Mouse (Mus musculus): ENCODE data around the gene Rcan1. TPM values are rescaled to one million over a fixed set of nuclear protein-coding genes. Genes with fewer than 3 reads are reported as not detected.

Rcan1 gene
- total RNA-seq, 2 experiments from 2014 or later = 48.8 to 97.8 TPM

DNA sequence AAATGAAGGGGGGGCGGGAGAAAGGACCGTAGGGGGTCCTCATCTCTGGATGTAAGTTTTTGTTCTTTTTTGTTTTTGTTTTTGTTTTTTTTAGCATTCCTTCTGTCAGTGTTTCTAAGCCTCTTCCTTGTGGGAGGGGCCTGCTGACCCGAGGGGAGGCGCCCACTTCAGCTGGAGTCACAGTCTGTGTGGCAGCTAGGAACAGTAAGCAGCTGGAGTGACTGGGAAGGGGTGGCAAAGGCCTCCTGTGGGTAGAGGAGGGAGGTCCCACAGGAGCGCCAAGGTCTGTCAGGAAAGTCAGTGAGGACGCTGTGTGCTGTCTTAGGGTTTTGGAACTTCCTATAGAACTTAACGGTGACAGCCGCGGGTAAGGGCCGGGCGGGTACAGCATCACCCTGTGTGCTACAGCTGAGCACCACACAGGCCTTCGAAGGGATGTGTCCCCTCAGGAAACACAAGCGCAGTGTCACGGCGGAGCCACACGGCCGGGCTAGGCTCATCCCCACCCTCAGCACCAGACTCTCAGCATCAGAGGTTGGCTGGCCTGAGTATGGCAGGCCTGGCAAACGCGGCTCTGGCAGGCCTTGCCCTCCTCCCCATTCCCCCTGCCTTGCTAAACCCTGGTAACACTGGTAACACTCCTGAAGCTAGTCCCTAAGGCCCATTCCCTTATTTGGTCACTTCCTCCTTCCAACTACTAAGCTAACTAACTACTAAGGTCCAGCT is 58.5 kb downstream of the Rcan1 start:
- no peak for DNase-seq (ENCODE audit: low spot score)
- intact Hi-C loops (cut with DNase I) = no loop called here

DNA sequence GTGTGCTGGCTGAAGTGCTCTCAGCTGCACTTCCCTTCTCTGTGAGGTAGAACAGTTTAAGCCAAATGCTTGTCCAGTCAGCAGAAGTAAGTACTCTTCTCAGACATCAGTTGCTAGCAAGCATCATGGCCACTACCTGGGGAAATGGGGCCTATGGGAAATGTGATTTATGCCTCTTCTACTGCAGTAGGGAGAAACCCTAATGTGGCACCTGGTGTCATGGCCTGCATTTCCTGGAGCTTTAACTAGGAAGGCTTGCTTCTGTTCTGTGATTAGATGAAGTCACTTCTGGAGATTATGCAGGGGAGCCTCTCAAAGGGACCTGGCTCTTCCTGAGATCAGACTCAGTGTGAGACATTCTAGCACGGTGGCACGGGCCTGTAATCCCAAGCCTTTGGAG is 60.3 kb downstream of the Rcan1 start:
- DNase-seq (ENCODE audit: low spot score) = no peak
- intact Hi-C loops (cut with DNase I) = no loop called here

DNA sequence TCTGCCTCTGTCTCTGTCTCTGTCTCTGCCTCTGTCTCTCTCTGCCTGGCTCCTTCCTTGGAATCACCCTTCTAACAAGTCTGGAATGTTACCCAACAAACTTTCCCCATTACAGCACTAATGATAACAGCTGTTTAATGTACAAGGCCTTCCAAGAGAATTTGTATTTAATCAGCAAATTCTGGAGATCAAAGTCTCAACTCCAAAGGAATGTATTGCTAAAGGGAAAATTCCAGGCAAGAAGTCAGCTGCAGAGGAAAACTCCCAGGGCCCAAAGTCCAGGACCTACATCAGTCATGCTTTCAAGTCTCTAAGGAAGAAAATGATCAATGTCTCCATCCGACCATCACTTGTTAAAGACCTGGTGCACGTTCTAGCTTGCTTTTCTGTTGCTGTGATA is 62.8 kb downstream of the Rcan1 start:
- DNase-seq (ENCODE audit: low spot score) = no peak
- intact Hi-C loops (cut with DNase I) = no loop called here

DNA sequence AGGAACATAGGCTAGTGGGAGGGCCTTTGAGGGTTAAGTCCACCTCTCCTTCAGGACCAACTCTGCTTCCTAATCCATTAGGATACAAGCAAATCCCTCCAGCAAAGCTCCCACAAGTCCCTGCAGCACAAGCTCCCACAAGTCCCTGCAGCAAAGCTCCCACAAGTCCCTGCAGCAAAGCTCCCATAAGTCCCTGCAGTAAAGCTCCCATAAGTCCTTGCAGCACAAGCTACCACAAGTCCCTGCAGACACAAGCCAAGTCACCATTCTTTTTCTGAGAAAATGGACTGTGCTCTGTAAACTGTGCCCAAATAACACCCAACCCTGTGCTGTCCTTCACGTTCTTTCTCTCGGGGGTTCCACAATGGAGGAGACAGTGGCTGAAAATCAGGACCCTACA is 66.5 kb downstream of the Rcan1 start:
- intact Hi-C loops (cut with DNase I) = no loop called here
- DNase-seq (ENCODE audit: low spot score) = no peak

DNA sequence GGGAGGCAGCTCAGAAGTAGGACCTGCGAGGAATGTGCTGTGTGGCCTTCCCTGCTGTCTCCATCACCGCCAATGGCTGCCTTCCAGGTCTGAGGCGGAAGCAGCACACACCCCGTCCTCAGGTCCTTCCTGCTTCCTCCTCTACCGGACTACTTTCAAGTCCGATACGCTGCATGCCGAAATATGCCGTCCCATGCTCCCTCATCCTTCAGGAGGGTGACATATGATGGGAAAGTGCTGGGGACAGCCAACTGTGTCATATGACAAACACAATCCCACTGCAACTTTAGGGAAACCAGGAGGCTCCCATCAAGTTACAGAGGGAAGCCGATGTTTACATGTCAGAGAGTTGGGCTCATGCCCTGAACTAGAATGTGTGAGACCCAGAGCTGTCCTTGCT is 67.6 kb downstream of the Rcan1 start:
- DNase-seq (ENCODE audit: low spot score) = no peak
- intact Hi-C loops (cut with DNase I) = loop anchor here (2.0 kb wide), 2 partner anchors 24 to 42 kb away; no protein-coding TSS in a partner anchor

DNA sequence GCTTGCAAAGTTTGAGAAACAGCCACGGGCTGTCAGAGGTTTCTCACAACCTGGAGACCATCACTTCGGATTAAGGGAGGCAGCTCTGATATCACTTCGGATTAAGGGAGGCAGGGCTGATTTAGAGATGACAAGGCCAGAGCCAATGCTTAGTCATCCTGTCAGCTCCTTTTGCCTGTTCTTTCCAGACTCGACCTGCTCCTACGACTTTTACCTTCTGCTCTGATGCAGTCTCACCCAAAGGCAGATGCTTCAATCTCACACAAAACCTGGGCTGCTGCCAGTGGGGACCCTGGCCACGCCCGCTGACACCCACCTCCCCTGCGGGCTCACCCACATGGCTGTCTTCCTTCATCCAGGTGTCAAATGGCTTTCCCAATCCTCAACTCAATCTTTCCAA is 68.5 kb downstream of the Rcan1 start:
- intact Hi-C loops (cut with DNase I) = loop anchor here (2.0 kb wide), 2 partner anchors 25 to 43 kb away; no protein-coding TSS in a partner anchor
- no peak for DNase-seq (ENCODE audit: low spot score)

DNA sequence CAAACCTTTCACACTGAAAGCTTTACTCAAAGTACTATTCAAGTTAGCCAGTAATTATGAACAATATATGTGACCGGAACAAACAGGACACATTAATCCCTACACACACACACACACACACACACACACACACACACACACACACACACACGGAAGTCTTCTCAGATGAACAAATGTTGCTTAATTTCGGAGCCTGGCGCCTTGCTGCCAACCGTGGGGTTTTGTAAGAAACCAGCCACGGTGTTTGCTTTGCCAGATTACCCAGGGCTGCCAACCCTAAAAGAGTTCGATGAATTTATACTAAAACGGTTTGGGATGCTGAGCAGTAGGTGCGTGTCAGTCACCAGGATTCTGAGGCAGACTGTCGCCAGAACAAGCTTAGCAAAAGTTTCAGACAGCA is 69.5 kb downstream of the Rcan1 start:
- intact Hi-C loops (cut with DNase I) = no loop called here
- no peak for DNase-seq (ENCODE audit: low spot score)

DNA sequence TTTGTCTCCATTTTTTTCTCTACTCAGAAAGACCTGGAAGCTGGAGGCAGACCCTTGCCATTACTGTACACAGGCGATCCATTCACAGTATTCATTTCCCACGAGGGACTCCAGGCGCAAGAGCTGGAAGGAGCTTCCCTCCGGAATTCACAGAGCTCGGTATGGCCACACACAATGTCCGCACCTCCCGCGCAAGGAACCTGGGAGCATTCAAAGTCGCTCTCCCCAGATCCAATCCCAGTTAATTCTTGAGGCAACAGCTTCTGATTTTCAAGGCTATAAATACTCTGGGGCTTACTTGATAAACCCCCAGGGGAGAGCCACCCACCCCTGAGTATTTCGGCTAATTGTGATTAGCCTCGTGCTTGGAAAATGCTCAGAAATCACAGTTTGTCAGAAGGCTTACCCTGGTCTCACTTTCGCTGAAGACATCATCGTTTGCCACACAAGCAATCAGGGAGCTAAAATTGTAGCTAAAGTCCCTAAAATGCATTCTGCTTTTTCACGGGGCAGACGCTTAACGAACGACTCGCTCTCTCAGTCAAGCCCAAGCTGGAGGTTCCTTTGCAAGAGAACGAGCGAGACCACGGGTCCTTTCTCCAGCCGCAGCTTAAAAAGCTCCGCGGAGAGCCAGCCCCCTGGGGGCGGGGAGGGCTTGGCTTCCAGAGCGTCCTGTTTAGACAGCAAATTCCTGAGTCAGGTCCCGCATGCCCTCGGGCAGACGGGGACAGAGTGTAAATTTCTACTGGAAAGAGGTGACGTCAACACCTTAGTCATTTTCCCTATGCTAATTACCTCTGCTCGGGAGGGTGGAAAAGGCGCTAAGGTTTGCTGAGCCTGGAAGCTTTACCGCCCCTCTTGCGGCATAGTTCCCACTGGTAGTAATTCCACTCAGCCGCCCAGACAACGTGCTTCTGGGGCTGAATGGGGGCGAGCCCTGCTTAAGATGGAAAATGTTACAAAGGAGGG is 70.9 kb downstream of the Rcan1 start:
- intact Hi-C loops (cut with DNase I) = no loop called here
- peak; percentile 82 for DNase-seq (ENCODE audit: low spot score)

DNA sequence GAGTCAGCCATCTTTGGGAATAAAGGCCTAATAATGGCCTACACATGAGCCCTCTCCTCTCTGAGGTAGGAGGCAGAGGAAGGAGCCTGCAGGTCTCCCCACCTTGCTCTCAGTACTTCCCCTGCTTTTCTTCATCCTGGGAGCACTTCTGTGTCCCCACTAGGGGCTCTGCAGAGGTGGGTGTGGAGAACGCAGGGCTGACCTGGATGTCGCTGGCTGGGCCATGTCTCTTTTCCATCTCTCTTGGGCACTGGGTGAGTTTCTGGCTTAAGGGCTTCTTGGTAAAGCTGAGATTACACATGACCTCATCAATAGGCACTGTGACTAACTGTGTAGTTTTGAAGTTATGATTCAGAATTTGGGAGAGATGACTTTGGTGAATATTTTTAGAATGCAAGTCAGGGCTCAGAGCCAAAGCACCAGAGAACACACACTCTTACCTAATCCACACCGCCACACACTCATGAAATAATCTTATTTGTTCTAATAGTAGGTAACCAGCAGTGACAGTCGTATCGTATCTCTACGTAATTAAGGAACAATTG is 72.0 kb downstream of the Rcan1 start:
- intact Hi-C loops (cut with DNase I) = no loop called here
- DNase-seq (ENCODE audit: low spot score) = no peak

DNA sequence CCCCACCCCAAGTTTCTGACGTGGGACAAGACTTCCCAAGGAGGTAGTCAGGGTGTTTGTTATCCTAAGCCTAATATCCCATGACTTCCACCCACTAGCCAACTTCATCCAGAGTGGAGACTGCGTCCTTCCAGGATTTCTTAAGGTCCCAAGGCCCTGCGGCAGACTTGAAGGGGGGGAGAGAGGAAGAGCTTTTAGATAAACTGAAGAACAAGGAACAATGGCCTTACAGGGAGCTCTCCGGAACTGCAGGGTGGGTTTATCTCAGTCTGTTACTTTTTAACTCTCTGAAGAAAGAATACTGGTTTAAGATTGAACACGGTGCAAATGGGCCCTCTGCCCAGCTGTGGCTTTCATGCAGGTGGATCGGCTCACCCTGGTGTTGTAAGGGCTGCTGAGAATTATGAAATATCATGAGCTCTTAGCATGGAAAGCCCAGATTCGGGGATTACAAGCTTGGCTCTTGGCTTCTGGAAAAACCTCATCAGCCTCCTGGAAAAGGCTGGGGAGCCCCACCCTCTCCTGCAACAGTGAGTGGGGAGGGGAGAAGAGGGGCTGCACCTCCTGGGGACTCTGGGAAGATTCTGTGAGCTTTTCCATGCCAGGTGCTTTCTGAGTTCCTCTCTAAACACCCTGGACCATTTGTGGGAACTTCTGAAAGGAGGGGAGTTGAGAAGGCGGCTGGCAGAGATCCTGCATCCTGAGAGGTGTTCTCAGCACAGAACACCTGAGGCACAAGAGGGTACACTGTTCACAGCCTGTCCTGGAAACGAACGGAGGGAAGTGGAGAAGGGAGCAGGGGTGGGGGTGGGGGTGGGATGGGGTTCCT is 72.7 kb downstream of the Rcan1 start:
- DNase-seq (ENCODE audit: low spot score) = no peak
- intact Hi-C loops (cut with DNase I) = no loop called here

DNA sequence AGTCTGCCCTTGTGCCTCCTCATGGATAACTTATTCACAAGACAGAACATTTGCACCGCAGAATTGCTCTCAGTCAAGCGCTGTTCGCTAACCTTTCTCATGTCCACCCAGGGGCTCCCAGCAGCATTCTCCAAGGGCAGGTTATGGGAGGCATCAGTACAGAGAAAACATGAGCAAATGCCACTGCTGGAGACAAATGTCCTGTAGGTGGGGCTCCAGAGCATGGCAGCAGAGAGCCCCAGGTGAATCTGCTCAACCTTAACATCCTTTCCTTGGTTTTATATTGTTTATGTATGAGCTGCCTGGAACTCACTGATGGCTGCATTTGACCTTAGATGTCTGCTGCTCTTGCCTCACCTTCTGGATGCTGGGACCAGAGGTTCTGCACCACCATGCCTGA is 76.9 kb downstream of the Rcan1 start:
- intact Hi-C loops (cut with DNase I) = no loop called here
- no peak for DNase-seq (ENCODE audit: low spot score)

DNA sequence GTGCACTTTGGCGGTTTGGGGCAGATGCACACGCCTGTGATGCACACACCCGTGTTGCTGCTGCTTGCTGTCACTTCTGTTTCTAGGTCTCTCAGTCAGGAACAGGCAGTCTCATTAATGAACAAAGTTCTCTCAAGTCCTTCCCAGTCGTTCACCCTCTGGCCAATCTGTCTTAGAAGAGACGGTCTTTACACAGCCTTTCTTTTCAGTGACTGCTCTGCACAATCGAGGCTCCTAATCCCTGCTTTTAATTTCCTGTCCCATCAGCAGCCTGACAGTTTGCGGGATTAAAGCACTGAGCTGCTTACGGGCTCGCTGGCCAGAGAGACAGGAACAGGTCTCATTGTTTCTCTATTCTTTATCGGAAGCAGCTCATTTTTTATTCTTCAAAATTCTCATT is 83.0 kb downstream of the Rcan1 start:
- intact Hi-C loops (cut with DNase I) = no loop called here
- DNase-seq (ENCODE audit: low spot score) = no peak

DNA sequence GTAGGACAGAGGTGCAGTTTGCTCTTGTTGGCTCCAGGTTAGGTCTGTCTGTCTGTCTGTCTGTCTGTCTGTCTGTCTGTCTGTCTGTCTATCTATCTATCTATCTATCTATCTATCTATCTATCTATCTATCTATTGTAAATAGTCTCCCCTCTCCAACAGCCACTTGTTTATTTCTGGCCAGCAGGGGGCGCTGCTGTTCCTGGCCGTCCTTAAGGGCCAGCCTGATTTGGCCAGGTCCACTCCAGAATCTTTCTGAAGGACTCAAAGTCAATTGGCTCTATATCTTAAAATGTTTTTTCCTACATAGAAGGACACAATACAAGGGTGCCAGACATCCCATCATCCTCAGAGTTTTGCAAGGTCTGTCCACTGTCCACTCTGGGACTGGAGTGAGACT is 85.6 kb downstream of the Rcan1 start:
- intact Hi-C loops (cut with DNase I) = loop anchor here (1.0 to 2.0 kb wide), 4 partner anchors 44 to 94 kb away; no protein-coding TSS in a partner anchor
- DNase-seq (ENCODE audit: low spot score) = no peak

DNA sequence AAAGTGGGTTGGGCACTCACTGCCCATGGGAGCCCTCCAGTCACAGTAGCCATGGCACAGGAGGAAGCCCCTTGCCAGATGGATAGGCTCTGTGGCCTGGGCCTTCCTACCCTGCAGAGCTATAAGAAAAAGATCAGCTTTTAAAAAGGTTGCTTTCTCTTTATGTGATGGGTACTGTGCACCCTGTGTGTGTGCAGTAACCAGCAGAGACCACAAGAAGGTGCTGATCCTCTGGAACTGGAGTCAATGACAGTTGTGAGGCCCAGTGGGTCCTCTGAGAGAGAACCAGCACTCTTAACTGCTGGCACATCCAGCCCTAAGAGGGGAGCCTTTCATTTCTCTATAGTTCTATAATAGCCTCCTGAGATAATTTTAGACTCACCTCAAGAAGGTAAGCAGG is 87.3 kb downstream of the Rcan1 start:
- DNase-seq (ENCODE audit: low spot score) = no peak
- intact Hi-C loops (cut with DNase I) = no loop called here

DNA sequence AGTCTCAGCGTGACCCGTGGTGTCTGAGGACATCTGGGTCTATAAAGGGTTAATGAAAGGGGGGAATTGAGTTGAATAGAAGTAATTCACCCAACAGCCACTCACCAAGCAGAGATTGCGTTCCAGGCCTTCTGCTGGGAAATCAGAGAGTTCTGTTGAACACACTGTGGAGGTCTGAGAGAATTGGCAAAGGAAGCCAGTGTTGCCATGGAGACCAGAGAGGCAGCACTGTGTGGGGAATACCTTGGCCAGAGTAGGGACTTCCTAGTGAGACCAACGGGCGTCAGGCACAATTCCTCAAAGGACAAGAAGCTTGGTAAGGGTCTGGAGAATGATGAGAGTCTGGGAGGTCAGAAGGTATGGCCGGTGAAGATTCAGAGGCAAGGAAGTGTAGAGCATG is 88.2 kb downstream of the Rcan1 start:
- intact Hi-C loops (cut with DNase I) = no loop called here
- no peak for DNase-seq (ENCODE audit: low spot score)

DNA sequence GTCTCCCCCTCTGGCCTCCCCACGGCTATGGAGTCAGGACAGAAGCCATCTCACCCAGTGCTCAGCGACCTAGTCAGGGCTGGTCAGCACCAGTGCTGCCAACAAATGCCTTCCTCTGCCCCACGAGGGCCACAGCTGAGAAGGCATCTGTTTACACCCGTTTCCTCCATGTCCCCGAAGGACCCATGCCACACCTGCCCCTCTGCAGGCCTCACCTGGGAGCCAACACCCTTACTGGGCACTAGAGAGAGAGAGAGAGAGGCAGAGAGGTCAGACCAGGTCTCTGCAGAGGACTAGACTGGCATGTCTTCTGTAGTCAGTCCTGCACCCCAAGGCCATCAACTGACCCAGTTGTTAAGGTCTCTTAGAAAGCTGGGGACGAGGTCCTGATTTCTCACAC is 89.6 kb downstream of the Rcan1 start:
- intact Hi-C loops (cut with DNase I) = no loop called here
- DNase-seq (ENCODE audit: low spot score) = no peak

DNA sequence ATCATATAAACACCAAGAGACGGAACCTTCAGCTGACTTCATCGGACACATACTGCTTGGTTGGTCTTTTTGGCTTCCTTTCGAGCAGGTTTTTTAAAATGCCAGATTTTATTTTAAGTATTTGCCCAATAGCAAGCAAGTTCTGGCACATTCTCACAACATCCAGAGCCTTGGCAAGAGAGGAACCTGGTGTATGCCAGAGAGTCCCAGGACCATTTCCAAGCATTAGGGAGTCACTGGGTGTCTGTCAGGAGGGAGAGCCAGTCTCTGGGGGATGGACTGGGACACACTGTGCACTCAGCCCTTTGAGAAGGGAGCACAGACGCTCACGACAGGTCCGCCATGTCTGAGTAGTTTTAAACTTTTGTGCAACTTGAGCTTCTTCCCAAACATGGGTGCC is 93.7 kb downstream of the Rcan1 start:
- no peak for DNase-seq (ENCODE audit: low spot score)
- intact Hi-C loops (cut with DNase I) = no loop called here

DNA sequence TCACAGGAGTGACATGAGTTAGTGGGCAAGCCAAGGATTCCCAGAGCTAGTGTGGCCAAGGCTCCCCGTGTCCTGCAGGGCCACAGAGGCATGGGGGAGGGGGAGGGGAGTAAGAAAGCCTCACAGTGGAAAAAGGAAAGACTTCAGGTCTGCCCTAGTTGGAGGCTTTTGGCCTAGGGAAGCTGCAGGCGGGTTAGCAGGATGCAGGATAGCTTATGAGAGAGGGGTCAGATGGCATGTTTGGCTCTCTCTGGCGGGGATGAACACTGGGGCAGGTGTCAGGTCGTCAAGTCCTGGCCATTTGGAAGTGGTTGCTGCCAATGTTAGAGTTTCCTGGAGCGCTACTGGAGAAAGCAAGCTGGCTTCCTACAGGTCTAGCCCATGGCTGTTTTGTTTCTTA is 99.0 kb downstream of the Rcan1 start:
- intact Hi-C loops (cut with DNase I) = no loop called here
- no peak for DNase-seq (ENCODE audit: low spot score)

DNA sequence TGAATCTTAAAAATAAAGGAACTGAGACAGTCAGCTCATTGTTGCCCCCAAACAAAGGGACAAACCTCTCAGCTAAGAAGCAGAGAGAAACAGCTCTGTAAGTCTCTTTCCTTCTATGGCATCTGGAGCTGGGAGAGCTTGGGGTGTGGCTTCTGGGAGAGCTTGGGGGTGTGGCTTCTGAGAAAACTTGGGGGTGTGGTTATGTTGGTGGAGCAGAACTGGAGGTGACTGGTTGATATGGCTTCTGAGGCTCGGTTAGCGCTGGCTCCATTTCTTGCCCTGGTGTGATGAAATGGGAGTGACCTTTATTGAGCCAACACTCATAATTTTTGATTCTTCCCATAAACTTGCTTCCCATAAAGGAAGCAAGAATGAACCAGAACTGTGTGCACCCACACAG is 101.4 kb downstream of the Rcan1 start:
- intact Hi-C loops (cut with DNase I) = no loop called here
- DNase-seq (ENCODE audit: low spot score) = no peak

DNA sequence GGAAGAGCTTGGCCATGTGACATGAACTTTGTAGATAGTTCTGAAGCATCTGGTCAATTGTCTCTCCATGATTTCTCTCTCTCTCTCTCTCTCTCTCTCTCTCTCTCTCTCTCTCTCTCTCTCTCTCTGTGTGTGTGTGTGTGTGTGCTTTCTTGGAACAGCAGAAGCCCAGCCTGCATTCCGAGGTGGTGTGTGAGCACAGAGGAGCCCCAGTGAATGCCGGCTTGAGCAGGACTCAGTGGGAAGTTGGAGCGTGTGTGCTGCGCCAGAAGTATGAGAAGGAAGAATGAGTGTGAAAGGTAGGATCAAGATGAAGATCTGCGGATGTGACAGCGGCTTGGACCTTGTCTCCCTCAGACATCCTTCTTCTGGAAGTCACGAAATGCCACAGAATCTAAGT is 105.2 kb downstream of the Rcan1 start:
- intact Hi-C loops (cut with DNase I) = no loop called here
- DNase-seq (ENCODE audit: low spot score) = no peak
